Mouse (Mus musculus): ENCODE measurements at regions not wholly inside any gene's neighbourhood (a gene's known extent, or its start where the extent isn't known, plus 50 kb on each side); places are given as distances from the start of the nearest gene placed in this dataset.

- TF ChIP-seq CTCF (IDR thresholded peaks at IDR 0.05; ENCODE audit: low read depth, low read length) (no peak), TAL1 (conservative IDR thresholded peaks at IDR 0.05; ENCODE audit: low read depth, low read length) (no peak), POLR2AphosphoS5 (IDR thresholded peaks at IDR 0.05; ENCODE audit: insufficient replicate concordance, low read depth, low read length) (no peak), GATA2 (IDR thresholded peaks at IDR 0.05; ENCODE audit: borderline replicate concordance, low read depth, low read length) (no peak)
These were observed 76.4 kb upstream of the Rybp start for GRCm38 (mm10) chr6:100363683-100364082.
